Mouse (Mus musculus): ENCODE data around the gene Kif13a.

- TF ChIP-seq CTCF (IDR thresholded peaks at IDR 0.05; ENCODE audit: insufficient read depth, low read length) (no peak), POLR2A (IDR thresholded peaks at IDR 0.05; ENCODE audit: borderline replicate concordance, extremely low read depth, low read depth, low read length) (no peak)
These were observed 106.4 kb downstream of the Kif13a start for GRCm38 (mm10) chr13:46823271-46823670.

Measured in lung, adult 2 months (tissue).